Mouse (Mus musculus) cerebellum, adult 8-10 months (tissue): ENCODE data around the gene Cab39.
"Not testable (repeated sequence)": the region's sequence is repeated elsewhere in the genome, so short reads cannot be mapped to it uniquely, and the experiment has no call there.

Source experiments
- DNase-seq: peaks from one replicate; pipeline ENCODE4 v3.0.0; 2022

Cab39 gene

DNA sequence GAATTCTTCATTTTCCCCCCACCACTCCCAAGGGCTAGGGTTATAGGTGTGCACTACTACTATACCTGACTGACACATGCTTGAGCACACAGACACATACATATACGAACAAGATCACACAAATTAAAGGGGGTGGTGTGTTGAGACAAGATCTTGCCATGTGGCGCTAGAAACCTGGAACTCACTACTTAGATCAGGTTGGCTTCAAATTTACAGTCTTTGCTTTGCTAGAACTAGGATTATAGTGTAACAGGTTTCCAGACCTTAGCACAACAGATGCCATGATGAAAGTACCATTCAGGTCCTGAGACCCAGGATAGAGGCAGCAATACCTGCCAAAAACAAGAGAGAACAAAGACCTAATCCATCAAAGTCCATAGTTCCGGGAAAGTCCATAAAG, 1.8 kb upstream of the Cab39 start:
- no peak for DNase-seq

DNA sequence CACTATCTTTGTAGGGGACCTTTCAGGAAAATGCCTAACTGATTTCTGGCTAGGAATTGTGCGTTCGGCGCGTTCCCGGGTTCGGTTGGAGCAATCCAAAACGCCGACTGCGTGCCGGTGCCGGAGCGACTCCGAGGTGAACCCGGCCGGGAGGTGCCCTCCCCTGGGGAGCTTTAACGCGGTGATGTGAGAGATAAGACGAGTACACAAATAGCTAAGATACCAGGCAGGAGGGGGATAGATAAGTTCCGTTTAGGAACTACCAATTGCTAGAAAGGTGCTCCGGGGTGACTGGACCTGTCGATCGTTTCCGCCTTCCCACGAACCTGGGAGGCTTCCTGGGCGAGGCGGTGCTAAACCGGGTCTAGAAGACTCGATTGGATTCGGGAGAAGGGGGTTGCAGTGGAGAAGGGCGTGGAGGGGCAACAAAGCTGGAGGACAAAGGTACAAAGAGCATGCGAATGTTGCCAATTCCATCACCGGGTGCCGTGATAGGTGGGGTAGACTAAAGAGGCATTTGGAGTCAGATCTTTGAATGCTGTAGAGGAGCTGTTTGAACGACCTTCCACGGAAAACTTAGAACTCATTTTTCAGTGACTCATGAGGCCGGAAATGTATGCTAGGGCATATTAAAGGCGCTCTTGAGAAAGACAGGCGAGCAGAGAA, 998 bp downstream of the Cab39 start:
- peak; percentile 22 for DNase-seq

DNA sequence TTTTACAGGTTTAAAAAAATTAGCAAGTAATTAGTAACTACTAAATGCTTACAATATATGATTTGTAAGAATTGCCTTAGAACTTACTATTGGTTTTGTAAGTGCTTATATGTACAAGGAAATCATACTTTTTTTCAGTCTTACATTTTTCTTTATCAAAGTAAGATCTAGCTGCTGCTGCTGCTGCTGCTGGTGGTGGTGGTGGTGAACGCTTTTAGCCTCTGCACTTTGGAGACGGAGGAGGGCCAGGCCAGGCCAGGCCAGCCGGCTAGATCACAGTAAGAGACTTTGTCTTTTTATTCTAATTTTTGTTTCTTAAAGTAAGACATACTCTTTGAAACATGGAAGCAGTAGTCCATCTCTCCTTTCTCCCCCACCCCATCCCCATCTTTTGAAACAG, 2.0 kb downstream of the Cab39 start:
- DNase-seq = no peak

DNA sequence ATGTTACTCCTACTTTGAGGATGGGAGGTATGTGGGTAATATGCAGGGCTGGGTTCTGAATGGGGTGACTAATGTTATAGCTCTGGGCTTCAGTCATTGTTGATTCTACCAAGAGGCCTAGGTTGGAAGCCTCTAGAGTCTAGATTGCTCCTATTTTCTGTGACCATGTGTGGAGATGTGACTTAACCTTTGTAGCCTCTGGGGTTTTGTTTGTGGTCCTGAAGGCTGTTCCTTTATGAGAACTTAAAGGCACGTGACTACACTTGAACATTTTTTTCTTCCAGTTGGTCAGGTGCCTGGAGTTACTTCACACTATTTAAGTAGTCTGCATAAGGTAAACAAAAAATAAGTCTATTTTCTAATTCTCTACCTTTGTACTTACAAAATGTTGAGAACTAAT, 6.5 kb downstream of the Cab39 start:
- DNase-seq = no peak

DNA sequence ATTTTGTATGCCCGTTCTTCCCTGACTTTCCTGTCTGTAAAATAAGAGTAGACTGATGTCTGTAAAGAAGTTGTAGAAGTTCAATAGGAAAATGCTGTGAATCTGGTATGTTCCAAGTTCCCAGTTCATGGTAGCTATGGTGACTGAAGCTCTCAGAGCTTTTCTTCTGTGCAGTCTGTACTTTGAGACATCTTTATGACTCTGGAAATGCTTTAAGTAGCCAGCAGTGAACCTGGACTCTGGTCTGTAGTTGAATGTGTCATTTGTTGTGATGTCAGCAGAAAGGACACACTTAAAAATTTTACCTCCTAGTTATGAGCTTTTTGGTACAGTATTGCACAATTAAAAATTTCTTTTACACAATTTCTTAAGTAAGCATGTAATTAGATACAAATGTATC, 9.3 kb downstream of the Cab39 start:
- DNase-seq = no peak

DNA sequence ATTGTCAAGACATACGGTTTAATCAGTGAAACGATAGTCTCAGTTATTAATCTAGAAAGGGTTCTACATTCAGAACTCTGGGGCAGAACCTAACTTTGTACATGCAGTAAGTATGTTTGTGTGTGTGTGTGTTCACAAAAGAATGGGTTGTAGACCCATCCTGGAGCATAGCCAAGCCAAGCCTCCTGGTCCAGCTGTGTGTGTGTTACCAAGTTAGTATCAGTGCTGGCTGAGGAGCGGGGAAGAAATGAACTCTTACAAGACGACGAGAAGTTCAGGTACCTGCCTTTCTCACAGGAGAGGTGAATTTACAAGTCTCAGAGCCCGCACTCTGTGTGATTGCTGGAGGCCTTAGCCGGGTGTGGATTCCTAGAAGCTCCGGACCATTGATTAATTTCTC, 11.3 kb downstream of the Cab39 start:
- DNase-seq = no peak

DNA sequence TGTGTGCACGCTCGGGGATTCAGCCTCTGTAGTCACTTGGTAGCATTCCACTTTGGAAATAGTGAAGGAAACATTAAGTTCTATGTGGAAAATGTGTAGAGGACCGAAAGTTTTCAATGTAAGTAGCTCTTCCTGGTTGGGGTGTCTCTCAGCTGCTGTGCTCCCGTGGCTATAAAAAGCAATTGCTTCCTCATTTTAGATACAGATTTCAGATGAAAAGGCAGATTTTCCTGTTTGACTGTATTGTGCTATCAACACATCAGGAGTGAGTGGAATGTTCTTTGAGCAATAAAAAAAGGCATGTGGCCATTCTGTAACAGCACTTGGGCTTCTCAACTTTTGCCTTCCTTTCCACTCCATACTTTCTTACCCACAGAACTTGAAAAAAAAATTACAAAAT, 16.0 kb downstream of the Cab39 start:
- DNase-seq = no peak

DNA sequence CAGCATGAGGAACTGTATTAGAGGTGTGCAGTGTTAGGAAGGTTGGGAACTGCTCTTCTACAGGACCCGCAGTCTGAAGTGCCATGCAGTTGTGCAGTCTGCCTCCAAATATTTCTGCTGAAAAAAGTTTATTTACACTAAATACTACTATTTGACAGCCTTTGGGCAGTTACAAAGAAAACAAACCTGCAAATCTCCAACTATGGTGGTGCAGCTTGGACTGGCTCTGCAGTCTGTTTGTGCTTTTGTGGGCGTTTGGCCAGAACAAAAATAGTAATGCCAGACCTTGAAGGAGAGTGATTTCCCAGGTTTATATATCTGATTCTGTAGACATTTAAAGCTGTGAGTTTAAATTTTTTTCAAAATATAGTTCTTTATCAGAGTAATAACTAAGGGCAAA, 17.1 kb downstream of the Cab39 start:
- DNase-seq = peak; percentile 42

DNA sequence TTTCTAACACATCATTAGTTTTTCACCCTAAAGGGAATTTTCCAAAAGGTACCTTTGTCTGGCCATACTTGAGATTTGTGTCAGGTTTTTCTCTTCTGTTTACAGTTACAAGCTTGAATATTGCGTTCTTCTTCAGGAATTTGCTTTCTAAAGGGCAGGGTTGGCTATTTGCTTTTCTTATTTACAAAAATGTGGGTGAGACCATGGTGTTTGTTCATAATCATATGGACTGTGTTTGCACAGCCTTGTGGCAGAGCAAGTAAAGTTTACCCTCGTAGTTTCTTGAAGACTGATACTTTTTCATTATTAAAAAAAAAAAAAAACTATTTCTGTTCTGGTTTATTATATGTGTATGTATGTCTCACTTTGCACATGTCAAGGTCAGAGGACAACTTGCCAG, 17.5 kb downstream of the Cab39 start:
- no peak for DNase-seq

DNA sequence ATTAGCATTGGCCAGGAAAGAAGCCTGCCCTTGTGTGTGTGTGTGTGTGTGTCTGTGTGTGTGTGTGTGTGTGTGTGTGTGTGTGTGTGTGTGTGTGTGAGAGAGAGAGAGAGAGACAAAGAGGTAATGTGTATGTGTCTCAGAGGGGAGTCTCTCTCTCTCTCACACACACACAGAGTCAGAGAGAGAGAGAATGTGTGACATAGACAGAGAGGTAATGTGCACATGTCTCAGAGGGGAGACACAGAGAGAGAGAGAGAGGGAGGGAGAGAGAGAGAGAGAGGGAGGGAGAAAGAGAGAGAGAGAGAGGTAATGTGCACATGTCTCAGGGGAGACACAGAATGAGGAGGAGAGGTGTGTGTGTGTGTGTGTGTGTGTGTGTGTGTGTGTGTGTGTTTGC, 21.0 kb downstream of the Cab39 start:
- not testable (repeated sequence) for DNase-seq

DNA sequence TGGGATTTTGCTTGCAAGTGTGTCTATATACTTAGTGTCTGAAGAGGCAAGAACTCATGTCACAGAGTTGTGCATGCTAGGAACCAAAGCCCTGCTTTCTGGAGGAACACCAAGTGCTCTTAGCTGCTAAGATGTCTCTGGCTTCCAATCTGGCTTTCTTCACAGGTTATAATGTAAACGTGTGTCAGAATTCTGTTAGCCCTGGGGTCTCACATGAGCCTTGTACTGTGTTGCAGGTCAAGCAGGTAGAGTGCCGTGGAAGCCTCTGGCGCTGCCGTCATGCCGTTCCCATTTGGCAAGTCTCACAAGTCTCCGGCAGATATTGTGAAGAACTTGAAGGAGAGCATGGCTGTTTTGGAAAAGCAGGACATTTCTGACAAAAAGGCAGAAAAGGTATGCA, 24.9 kb downstream of the Cab39 start:
- DNase-seq = no peak

DNA sequence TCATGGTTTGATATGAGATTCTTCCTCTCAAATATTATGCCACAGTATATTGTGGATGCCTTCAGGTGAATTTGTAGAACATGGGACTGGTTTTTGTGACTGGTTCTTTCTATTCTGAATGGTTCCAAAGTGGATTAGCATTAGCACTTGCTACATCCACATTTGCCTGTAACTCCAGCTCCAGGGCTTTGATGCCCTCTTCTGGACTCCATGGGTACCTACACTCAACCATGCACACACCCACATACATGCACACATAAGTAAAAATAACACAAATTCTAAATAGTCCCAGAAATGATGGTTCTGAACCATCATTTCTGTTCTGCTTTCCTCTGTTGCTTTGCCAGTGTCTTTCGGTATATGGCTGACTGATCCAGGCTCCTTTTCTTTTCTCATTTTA, 26.5 kb downstream of the Cab39 start:
- no peak for DNase-seq

DNA sequence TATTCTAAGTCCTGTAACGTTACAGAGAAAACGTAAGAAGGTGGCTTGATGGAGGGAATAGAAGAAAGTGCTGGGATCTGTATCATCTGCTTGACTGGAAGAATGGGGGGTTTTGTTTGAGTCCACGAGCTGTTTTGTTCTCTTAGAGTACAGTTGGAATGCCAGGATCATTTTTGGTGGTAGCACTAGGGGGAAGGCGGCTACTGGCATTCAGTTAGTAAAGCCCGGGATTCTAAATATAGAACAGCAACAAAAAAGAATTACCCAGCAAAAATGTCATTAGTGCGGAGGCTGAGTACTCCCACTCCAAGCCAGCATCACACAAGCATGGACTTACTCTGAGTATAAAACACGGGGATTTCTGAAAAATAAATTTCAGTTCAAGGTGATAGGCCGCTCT, 29.0 kb downstream of the Cab39 start:
- DNase-seq = no peak

DNA sequence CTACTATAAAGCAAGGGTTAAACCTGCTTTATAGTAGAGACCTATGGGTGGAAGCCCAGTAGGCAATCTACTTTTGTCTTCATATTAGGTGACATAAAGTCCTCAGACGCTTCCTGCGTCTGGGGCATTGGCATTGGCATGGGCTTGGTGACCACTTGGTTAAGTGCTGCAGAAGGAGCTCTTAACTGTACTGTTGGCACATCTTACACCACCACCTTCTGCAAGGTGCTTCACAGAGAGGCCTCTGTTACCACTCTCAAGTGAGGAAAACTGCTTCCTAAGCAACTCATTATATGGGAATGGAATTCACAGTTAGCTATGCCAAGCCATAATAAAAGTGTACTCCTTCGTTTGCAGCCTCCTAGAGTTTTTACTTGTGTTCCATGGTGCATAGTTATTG, 31.7 kb downstream of the Cab39 start:
- no peak for DNase-seq

DNA sequence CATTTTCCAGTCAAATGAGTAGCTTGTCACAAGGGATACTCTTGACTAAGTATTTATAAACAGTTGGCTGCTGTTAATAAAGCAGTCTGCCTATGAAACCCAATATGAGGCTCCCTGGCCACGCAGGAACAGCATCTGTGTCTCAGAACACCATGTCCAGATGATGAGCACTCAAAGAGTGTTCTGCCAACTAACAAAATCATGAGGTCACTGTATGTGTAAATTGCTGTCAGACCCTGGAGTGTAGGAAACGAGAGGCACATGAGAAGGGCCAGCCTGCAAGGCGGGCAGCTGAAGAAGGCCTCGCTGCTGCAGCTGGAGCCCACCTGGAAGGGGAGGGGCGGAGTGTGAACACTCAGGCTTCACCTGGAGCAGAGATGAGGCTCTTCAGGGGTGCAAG, 33.9 kb downstream of the Cab39 start:
- DNase-seq = no peak

DNA sequence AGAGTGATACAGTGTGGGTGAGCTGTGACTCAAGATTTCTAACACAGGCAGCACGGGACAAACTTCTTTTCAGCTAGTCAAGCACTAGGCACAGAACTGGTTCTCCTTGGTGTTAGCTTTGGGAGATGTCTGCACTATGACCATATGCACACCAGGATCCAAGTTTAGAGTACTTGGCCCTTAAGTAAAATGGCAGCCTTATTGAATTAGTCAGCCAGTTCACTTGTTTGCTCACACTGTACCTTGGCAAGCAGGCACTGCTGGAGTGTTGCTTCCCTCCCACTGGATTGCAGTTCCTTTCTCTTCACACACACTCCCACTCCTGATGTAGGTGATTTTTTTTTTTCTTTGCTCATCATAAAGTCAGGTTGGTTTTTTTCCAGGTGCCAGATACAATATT, 35.8 kb downstream of the Cab39 start:
- DNase-seq = no peak

DNA sequence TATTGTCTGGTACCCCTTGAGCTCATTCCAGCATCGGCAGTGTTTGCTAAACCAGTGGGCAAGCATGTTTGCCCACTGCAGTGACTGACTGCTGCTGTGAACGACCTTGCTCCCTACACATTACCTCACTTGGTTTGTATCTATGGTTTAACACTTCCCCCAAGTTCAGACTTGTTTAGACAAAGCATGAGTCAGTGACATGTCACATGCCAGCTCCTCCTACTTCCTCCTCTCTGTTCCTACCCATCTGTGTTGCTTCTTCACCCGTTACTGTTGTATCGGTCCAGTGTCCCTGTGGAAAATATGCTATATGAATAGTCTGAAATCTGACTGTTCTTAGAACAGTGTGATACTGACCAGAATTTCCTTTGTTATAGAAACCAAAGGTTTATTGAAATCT, 44.8 kb downstream of the Cab39 start:
- DNase-seq = no peak

DNA sequence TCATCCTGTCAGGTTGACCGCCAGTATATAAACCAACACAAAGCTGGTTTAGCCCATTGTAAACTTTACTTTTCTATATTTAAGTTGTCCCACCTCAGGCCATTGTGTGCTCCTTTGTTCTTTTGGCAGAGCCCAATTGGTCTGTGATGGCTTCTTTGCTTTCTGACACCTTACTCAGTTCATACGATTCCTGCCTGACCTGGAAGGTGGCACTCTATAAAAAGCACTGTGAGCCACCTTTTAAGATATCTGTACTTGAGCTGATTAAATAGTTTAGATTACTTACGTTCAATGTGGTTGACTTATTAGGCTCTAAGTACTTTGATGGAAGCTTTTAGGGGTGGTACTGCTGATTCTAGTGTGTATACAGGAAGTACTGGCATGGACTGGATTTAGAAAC, 46.1 kb downstream of the Cab39 start:
- DNase-seq = no peak

DNA sequence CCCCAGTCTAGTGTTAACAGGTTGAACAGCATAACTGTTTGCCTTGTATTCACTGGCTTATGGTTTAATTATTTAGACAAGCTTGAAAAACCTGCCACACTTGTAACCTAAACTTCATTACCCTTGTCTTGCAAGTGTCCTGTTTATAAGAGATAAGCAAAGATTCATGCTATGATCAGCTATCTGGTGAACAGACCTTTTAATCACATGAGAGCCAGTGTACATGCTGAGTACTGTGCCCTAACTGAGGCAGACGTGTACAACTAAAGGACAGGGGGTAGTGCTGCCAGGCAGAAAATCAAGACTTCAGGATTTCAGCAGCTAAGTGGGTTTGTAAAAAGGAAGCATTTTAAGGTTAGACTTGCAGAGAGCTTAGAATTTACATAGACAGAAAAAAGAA, 46.5 kb downstream of the Cab39 start:
- DNase-seq = no peak

DNA sequence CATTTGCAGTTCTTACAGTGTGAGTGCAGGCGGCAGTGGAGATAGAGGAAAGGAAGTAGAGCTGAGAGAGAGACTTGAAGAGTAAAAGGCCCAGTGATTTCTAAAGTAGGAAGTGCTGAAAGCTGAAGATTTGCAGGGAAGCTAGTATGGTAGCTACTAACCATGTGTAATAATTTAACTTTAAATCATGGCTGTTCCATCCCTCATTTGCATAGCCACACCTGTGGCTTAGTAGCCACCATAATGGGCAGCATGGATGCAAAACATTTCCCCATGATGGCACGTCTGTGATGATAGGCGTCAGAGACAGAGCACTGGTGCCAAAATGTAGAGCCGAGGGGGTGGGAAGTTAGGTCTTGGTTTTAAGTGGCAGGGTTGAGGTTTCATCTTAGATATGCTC, 47.2 kb downstream of the Cab39 start:
- DNase-seq = no peak

DNA sequence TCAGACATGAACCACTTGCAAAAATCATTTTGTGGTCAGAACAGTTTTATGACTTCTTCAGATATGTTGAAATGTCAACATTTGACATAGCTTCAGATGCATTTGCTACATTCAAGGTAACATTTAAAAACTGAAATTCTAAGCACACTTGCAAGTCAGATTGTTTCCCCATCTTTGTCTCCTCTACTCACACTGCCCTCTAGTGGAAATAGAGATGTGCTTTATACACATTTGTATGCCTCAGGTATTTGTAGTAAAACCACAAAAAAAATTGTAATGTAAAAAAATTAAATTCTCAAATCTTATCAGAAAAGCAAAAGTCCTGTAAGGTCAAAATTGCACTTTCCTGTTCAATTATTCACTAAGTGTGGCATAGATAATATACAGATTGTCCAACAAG, 49.0 kb downstream of the Cab39 start:
- no peak for DNase-seq

DNA sequence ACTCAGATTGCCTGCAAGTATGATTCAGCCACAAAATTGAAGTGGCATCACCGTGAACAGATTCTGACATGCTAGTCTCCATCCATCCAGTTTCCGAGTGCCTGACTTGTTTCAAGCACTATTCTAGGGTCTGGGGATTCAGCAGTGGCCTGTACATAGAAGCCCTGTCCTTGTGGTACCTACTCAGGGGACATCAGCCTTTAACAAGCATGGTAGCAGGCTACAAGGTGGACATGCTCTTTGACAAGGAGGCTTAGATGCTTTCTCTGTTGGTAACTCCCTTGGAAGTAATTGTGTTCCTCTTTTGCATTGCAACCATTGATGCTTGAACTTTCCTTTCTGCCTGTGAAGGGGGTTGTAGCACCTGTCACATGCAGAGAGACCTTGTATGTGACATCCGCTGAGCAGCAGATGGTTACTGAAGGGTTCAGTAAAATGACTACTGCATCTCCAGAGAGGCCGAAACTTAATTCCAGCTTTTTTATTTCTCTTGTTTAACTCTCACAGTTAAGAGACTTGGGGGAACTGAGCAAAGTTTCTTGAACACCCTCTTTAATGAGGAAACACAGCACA, 50.1 kb downstream of the Cab39 start:
- DNase-seq = no peak

DNA sequence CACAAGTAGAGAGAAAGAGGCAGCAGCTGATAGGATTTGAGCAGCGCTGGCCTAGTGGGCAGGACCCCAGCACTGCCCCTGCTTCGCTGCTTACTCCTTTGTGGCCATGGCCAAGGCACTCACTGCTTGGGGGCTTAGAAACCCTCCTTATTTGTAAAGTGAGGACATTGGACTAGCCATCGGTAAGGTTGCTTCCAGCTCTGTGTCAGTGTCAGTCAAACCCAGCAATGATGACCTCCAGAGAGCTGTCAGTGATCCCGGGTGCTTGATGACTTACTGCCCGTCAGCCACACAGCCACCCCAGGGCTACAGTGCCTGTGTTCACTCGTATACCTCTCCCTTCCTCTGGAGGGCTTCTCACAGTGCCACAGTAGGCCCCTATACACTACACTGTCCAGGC, 51.7 kb downstream of the Cab39 start:
- DNase-seq = no peak

DNA sequence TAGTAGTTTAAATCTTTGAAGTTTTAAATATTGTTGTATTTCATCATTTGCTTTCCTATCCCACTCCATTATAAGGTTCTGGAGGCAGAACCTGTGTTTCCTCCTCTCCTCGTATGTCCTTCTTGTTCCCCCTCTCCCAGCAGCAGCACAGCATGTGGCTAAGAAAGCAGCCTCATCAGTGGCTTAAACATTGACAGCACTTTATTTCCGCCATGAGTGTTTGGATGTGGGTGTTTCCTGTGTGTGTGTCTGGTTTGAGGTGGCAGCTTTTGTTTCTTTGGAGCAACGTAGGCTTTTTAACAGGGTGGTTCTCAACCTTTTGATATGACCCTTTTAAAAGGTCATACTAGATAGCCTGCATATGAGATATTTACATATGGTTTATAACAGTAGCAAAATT, 52.2 kb downstream of the Cab39 start:
- DNase-seq = no peak

DNA sequence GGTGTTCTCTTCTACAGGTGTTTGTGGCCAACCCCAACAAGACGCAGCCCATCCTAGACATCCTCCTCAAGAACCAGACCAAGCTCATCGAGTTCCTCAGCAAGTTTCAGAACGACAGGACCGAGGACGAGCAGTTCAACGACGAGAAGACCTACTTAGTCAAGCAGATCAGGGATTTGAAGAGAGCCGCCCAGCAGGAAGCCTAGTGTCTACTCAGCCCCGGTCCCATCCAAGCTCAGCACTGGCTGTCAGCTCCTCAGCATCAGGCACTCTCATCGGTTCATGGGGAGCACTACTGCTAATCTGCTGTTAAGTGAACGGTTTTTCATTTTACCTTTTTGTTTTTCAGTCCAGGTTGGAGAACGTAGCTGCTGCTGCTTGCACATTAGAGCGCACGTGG, 55.8 kb downstream of the Cab39 start:
- DNase-seq = no peak

DNA sequence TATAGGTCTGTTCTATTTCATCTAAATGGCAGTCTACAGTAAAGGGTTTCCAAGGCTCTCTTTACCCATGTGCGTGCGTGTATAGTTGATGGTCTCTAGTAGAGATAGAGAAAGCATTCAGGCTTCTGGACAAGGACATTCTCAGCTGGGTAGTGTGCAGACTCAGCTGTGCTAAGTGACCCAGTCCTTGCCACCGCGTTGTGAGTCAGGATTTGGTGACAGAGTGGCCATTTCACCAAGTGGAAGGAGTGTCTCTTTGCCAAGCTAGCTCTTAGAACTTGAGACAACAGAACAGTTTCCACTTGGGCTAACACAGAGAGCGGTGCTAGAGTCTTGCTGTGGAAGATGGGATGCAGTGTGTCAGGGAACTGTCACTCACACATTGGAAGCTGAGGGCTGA, 57.6 kb downstream of the Cab39 start:
- DNase-seq = no peak
